8 mouse cellular contexts compared by ENCODE assay signal in the genomic region with DNA sequence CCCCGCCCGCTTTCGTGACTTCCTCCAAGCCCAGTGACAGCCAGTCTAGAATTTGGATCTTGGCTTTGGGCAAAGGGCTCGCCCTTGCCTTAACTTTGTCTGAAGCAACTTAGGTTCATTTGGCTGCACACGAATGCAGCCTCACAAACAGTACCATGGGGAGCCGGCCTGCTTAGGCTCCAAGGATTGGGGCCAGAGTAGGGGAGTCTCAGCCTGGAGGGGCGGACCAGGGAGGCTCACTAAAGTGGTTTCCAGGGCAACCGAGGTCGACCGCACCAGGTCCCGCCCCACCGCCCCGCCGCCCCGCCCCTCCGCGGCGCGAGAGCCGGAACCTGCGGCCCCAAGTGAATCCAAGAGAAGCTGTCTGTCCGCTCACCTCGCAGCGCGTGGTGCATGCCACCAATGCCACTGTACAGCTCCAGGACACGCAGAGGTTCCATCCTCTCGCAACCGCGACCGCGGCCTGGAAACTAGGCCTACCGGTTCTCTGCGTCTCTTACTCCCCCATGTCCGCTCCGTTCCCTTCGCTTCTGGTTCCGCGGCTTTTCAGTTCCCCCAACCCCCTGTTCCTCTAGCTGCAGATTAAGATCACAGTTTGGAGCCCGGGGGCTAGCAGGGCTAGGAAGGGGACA. TPM values are rescaled to one million over a fixed set of nuclear protein-coding genes. Genes with fewer than 3 reads are reported as not detected.
DNase-seq lines count a peak whose midpoint lies in the region; ATAC-seq and TF ChIP-seq lines count a peak whose summit lies in the region.

TSS of gene Trdmt1 (minus strand) at position 476 of the 632 bp plus-strand sequence.

- ATAC-seq in forebrain, embryonic 16.5 days, result peak; percentile 98
- peak; percentile 96 for ATAC-seq in neural tube, embryonic 15.5 days (ENCODE audit: low FRiP score)

- H3K9me3 ChIP-seq in MEL (replicated peaks; ENCODE audit: insufficient read depth, low read length), result no peaks in the 10 kb centered on the region
- H3K9me3 ChIP-seq in forebrain, embryonic 16.5 days (ENCODE audit: control insufficient read depth, low read length), result no peaks in the 10 kb centered on the region
- no peaks in the 10 kb centered on the region for H3K9me3 ChIP-seq in neural tube, embryonic 15.5 days (replicated peaks)

- H3K79me2 ChIP-seq in MEL (ENCODE audit: control insufficient read depth, insufficient read depth, low read length, poor library complexity), result peaks cover 2% of the 10 kb centered on the region

- H3K36me3 ChIP-seq in MEL (ENCODE audit: control insufficient read depth in 1 of 2, insufficient read depth in 2 of 2, low read length in 2 of 2), result peaks cover 0 to 28% of the 10 kb centered on the region in 2 experiments; a peak in 2 of 4 replicates
- H3K36me3 ChIP-seq in forebrain, embryonic 16.5 days (ENCODE audit: control insufficient read depth, insufficient read depth), result no peaks in the 10 kb centered on the region
- no peaks in the 10 kb centered on the region for H3K36me3 ChIP-seq in neural tube, embryonic 15.5 days

- peak; percentile 94 for DNase-seq in MEL (ENCODE audit: low read depth, low spot score)
- peak; percentile 72 to 78 for DNase-seq in cerebellum, adult 18-20 months
- DNase-seq in heart, postnatal 36 days, result peak; percentile 80 to 91
- peak; percentile 70 to 80 for DNase-seq in layer of hippocampus, adult 2 months (ENCODE audit: low spot score in 2 of 2)
- DNase-seq in lung, adult 2 months, result peak; percentile 85
- peak; percentile 88 for DNase-seq in testis, postnatal 10 days (ENCODE audit: low spot score)

- peak within 1 kb of the TSS; percentile 63 to 88 for H3K4me3 ChIP-seq in MEL (ENCODE audit: control insufficient read depth in 1 of 2, insufficient read depth in 1 of 2, low read depth in 2 of 2, low read length in 2 of 2)
- peak within 1 kb of the TSS; percentile 85 for H3K4me3 ChIP-seq in forebrain, embryonic 16.5 days (replicated peaks; ENCODE audit: low read length)
- H3K4me3 ChIP-seq in layer of hippocampus, adult 2 months, result peak within 1 kb of the TSS; percentile 87
- peak within 1 kb of the TSS; percentile 94 for H3K4me3 ChIP-seq in lung, adult 2 months (replicated peaks; ENCODE audit: extremely low read depth, low read depth, low read length)
- H3K4me3 ChIP-seq in neural tube, embryonic 15.5 days (replicated peaks), result peak within 1 kb of the TSS; percentile 73

- no peak for TF ChIP-seq RAD21 in MEL (IDR thresholded peaks at IDR 0.05; ENCODE audit: low read depth, low read length)

- TF ChIP-seq EP300 in MEL (IDR thresholded peaks at IDR 0.05; ENCODE audit: low read depth in 1 of 2, low read length in 2 of 2), result peak in 1 of 2 experiments; percentile 35; a peak in 1 of 4 replicates

- intact Hi-C loops in heart, postnatal 36 days (cut with DNase I), result loop anchor here (1.0 kb wide), 1 partner anchor 31 kb away; no protein-coding TSS in a partner anchor

- peak; percentile 73 to 84 for TF ChIP-seq POLR2A in MEL (IDR thresholded peaks at IDR 0.05; ENCODE audit: control insufficient read depth in 1 of 2, insufficient read depth in 1 of 2, low read depth in 1 of 2, low read length in 2 of 2, poor library complexity in 1 of 2)
- TF ChIP-seq POLR2A in lung, adult 2 months (IDR thresholded peaks at IDR 0.05; ENCODE audit: borderline replicate concordance, extremely low read depth, low read depth, low read length), result peak; percentile 85; the same call in 1 of the 2 replicates

- peaks cover 16 to 23% of the 10 kb centered on the region in 2 experiments for H3K4me1 ChIP-seq in MEL (ENCODE audit: control insufficient read depth in 1 of 2, insufficient read depth in 2 of 2, low read length in 2 of 2)
- peaks cover 12% of the 10 kb centered on the region for H3K4me1 ChIP-seq in forebrain, embryonic 16.5 days (replicated peaks; ENCODE audit: control insufficient read depth, insufficient read depth, low read length)
- H3K4me1 ChIP-seq in lung, adult 2 months (ENCODE audit: control insufficient read depth, insufficient read depth, low read length), result peaks cover 6% of the 10 kb centered on the region
- peaks cover 9% of the 10 kb centered on the region for H3K4me1 ChIP-seq in neural tube, embryonic 15.5 days

- no peak for TF ChIP-seq CTCF in MEL (IDR thresholded peaks at IDR 0.05 in 2 of 3, conservative IDR thresholded peaks at IDR 0.05 in 1 of 3; ENCODE audit: control insufficient read depth in 1 of 3, insufficient read depth in 1 of 3, low read depth in 2 of 3, low read length in 3 of 3, poor library complexity in 1 of 3, severe bottlenecking in 1 of 3)
- no peak for TF ChIP-seq CTCF in layer of hippocampus, adult 2 months (conservative IDR thresholded peaks at IDR 0.05)
- TF ChIP-seq CTCF in lung, adult 2 months (IDR thresholded peaks at IDR 0.05; ENCODE audit: insufficient read depth, low read length), result no peak

- H3K27me3 ChIP-seq in MEL (ENCODE audit: control insufficient read depth in 1 of 2, insufficient read depth in 2 of 2, low read length in 2 of 2), result no peaks in the 10 kb centered on the region
- H3K27me3 ChIP-seq in forebrain, embryonic 16.5 days (replicated peaks; ENCODE audit: control insufficient read depth, insufficient read depth, low read length), result no peaks in the 10 kb centered on the region
- no peaks in the 10 kb centered on the region for H3K27me3 ChIP-seq in neural tube, embryonic 15.5 days (replicated peaks)

- peak within 1 kb of the TSS; percentile 74 for H3K4me2 ChIP-seq in forebrain, embryonic 16.5 days (ENCODE audit: low read length)
- peak within 1 kb of the TSS; percentile 72 for H3K4me2 ChIP-seq in neural tube, embryonic 15.5 days

- H3K9ac ChIP-seq in MEL (ENCODE audit: control insufficient read depth, low read depth, low read length, poor library complexity, severe bottlenecking), result peak within 1 kb of the TSS; percentile 89
- H3K9ac ChIP-seq in forebrain, embryonic 16.5 days (replicated peaks; ENCODE audit: low read depth, low read length), result peak within 1 kb of the TSS; percentile 95
- H3K9ac ChIP-seq in neural tube, embryonic 15.5 days (replicated peaks), result peak within 1 kb of the TSS; percentile 85

- H3K27ac ChIP-seq in MEL (ENCODE audit: control insufficient read depth, low read depth, low read length), result peak within 1 kb of the TSS; percentile 89
- peak within 1 kb of the TSS; percentile 94 for H3K27ac ChIP-seq in forebrain, embryonic 16.5 days (ENCODE audit: low read length)
- H3K27ac ChIP-seq in layer of hippocampus, adult 2 months, result peak within 1 kb of the TSS; percentile 99
- peak within 1 kb of the TSS; percentile 94 for H3K27ac ChIP-seq in neural tube, embryonic 15.5 days (replicated peaks)

- WGBS in forebrain, embryonic 16.5 days, result 0% methylated on average over 37 of the region's 39 CpGs
- WGBS in lung, adult 2 months, result under 1% methylated on average over 39 of the region's 39 CpGs
- WGBS in neural tube, embryonic 15.5 days, result under 1% methylated on average over 38 of the region's 39 CpGs

TF ChIP-seq in MEL, 35 proteins besides CTCF, POLR2A, EP300 and RAD21 (continues in another document):
- TF ChIP-seq TAL1 (IDR thresholded peaks at IDR 0.05; ENCODE audit: low read length), result no peak
- TF ChIP-seq TCF12 (IDR thresholded peaks at IDR 0.05; ENCODE audit: low read depth, low read length), result peak; percentile 65
- no peak for TF ChIP-seq MYB (IDR thresholded peaks at IDR 0.05; ENCODE audit: low read depth, low read length)
- TF ChIP-seq ZKSCAN1 (IDR thresholded peaks at IDR 0.05; ENCODE audit: low read depth, low read length), result no peak
- TF ChIP-seq NELFE (IDR thresholded peaks at IDR 0.05; ENCODE audit: low read depth, low read length), result peak; percentile 65
- TF ChIP-seq NRF1 (IDR thresholded peaks at IDR 0.05; ENCODE audit: insufficient read depth, low read depth, low read length, poor library complexity, severe bottlenecking), result no peak
- no peak for TF ChIP-seq USF1 (IDR thresholded peaks at IDR 0.05; ENCODE audit: low read depth, low read length)
- no peak for TF ChIP-seq USF2 (IDR thresholded peaks at IDR 0.05; ENCODE audit: borderline replicate concordance in 1 of 2, insufficient read depth in 1 of 2, low read depth in 1 of 2, low read length in 2 of 2)
- no peak for TF ChIP-seq MAX (IDR thresholded peaks at IDR 0.05; ENCODE audit: low read length)
- no peak for TF ChIP-seq POLR2AphosphoS5 (IDR thresholded peaks at IDR 0.05; ENCODE audit: borderline replicate concordance, low read depth, low read length)
- no peak for TF ChIP-seq CHD1 (IDR thresholded peaks at IDR 0.05; ENCODE audit: low read depth, low read length)
- no peak for TF ChIP-seq SMC3 (IDR thresholded peaks at IDR 0.05; ENCODE audit: low read depth, low read length)
- TF ChIP-seq TBP (IDR thresholded peaks at IDR 0.05; ENCODE audit: low read depth, low read length), result peak; percentile 54; the same call in 1 of the 2 replicates
- no peak for TF ChIP-seq JUND (IDR thresholded peaks at IDR 0.05; ENCODE audit: low read depth, low read length)
- TF ChIP-seq MAFK (IDR thresholded peaks at IDR 0.05; ENCODE audit: borderline replicate concordance, low read depth, low read length), result no peak
- TF ChIP-seq RCOR1 (IDR thresholded peaks at IDR 0.05; ENCODE audit: low read depth, low read length), result 0 out of 2 replicates have a peak, but pooled peaks have one; percentile 3
- peak; percentile 89 for TF ChIP-seq HCFC1 (IDR thresholded peaks at IDR 0.05; ENCODE audit: low read depth, low read length)
- TF ChIP-seq POLR2AphosphoS2 (IDR thresholded peaks at IDR 0.05; ENCODE audit: low read length), result peak; percentile 65; the same call in 1 of the 2 replicates
- no peak for TF ChIP-seq CHD2 (IDR thresholded peaks at IDR 0.05; ENCODE audit: low read length)
- TF ChIP-seq E2F4 (IDR thresholded peaks at IDR 0.05; ENCODE audit: borderline replicate concordance, low read depth, low read length), result no peak
- no peak; the same call in 1 of the 2 replicates for TF ChIP-seq GATA1 (IDR thresholded peaks at IDR 0.05; ENCODE audit: low read depth, low read length)
- no peak for TF ChIP-seq ZNF384 (IDR thresholded peaks at IDR 0.05; ENCODE audit: low read depth, low read length)
- TF ChIP-seq KAT2A (conservative IDR thresholded peaks at IDR 0.05; ENCODE audit: low read depth, low read length), result no peak; the same call in 1 of the 2 replicates
- no peak for TF ChIP-seq BHLHE40 (IDR thresholded peaks at IDR 0.05; ENCODE audit: borderline replicate concordance, low read depth, low read length)
- no peak for TF ChIP-seq ETS1 (IDR thresholded peaks at IDR 0.05; ENCODE audit: low read depth, low read length)

RNA-seq across cellular contexts. Expression of gene Trdmt1, which starts in this region (rescaled TPM):
- total RNA-seq in MEL (2012; rRNA removed), result 9.2 and 11.6 TPM in 2 replicates
- 1 to 10 TPM in 1 of 2 experiments, not detected in 1; 8.6 TPM for polyA plus RNA-seq in MEL (2012; ENCODE audit: insufficient read depth in 1 of 2, insufficient read length in 2 of 2, low read depth in 1 of 2, low replicate concordance in 2 of 2, missing spikeins in 1 of 2)
- 8.3 and 9.6 TPM in 2 replicates for polyA plus RNA-seq in forebrain, embryonic 16.5 days (2015; fragmentation: Nextera tagmentation; extraction: Ambion mirVana)
- total RNA-seq in heart, postnatal 36 days (2021), result 1 to 10 TPM; 6.5 to 8.0 TPM
- total RNA-seq in layer of hippocampus, adult 2 months (2021), result 1 to 10 TPM; 3.7 to 5.2 TPM
- 2.2 and 4.2 TPM in 2 replicates for polyA plus RNA-seq in lung, adult 2 months (2012; rRNA removed)
- polyA plus RNA-seq in neural tube, embryonic 15.5 days (2015; fragmentation: Nextera tagmentation; extraction: Ambion mirVana), result 8.8 and 9.7 TPM in 2 replicates

Comparison
In these comparisons a context has a peak if more than half of its experiments do, and no peak if none do; other contexts are left out.
1. Peak in every context shown above with its lines: DNase-seq, ATAC-seq, H3K4me3 ChIP-seq and H3K27ac ChIP-seq.